Mouse (Mus musculus): ENCODE measurements around the gene Lbx2.

Lbx2 gene

DNA sequence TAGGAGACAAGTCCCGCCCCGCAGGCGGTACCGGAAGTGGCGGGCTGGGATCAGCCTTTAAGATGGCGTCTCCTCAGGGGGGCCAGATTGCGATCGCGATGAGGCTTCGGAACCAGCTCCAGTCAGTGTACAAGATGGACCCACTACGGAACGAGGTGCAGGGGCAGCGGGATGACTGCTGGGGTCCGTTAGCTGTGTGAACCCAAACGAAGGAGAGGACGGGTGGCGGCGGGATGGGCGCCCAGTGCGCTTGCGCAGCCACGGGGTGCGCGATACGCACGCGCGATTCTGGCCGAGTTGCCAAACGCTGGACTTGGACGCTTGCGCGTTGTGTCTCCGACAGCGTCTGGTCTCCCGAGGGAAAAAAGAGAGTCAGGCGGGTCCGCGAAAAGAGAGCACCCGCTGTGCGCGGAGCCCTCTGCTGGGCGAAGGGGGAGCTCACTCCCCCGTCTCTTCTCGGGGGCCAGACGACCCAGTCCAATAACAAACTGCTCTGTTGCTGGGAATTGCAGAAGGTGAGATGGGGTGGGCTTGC is 7.8 kb upstream of the Lbx2 start:
- Histone ChIP-seq H3K4me1 (replicated peaks; ENCODE audit: low read depth, low read length) (peaks cover 21% of the 10 kb centered on the region), H3K4me3 (replicated peaks; ENCODE audit: low read length) (peak overlapping the region; percentile 94), H3K27me3 (ENCODE audit: insufficient read depth, low read length) (peaks cover 39% of the 10 kb centered on the region), H3K36me3 (ENCODE audit: insufficient read depth, low read length) (peaks cover 34% of the 10 kb centered on the region), H3K9me3 (ENCODE audit: low read length) (no peaks in the 10 kb centered on the region)
- TF ChIP-seq CTCF (conservative IDR thresholded peaks at IDR 0.05; ENCODE audit: low read length) (peak; percentile 10; the same call in 1 of the 2 replicates), NANOG (IDR thresholded peaks at IDR 0.05; ENCODE audit: borderline replicate concordance, low read length) (no peak), POU5F1 (IDR thresholded peaks at IDR 0.05; ENCODE audit: borderline replicate concordance, low read length) (no peak)

DNA sequence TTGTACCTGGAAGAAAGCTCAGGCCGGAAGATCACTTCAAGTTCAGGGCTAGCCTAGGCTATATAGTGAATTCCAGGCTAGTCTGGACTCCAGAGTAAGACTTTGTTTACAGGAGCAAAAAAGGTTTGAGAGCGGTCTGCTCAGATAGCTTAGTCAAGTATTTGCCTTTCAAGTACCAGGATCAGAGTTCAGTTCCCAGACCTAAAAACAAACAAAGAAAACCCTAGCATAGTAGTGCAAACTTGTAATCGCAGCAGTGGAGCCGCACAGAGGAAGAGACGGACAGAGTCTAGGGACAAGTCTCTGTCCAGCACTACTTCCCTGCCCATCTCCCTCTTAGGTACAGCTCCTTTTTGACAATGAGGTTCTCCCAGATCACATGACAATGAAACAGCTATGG is 6.0 kb upstream of the Lbx2 start:
- no peak for TF ChIP-seq POU5F1 (IDR thresholded peaks at IDR 0.05; ENCODE audit: borderline replicate concordance, low read length)
- TF ChIP-seq NANOG (IDR thresholded peaks at IDR 0.05; ENCODE audit: borderline replicate concordance, low read length): no peak
- TF ChIP-seq CTCF (conservative IDR thresholded peaks at IDR 0.05; ENCODE audit: low read length): no peak
- Histone ChIP-seq H3K9me3 (ENCODE audit: low read length) (no peaks in the 10 kb centered on the region), H3K4me3 (replicated peaks; ENCODE audit: low read length) (no peak overlapping the region), H3K4me1 (replicated peaks; ENCODE audit: low read depth, low read length) (peaks cover 21% of the 10 kb centered on the region), H3K36me3 (ENCODE audit: insufficient read depth, low read length) (peaks cover 34% of the 10 kb centered on the region), H3K27me3 (ENCODE audit: insufficient read depth, low read length) (peaks cover 43% of the 10 kb centered on the region)

DNA sequence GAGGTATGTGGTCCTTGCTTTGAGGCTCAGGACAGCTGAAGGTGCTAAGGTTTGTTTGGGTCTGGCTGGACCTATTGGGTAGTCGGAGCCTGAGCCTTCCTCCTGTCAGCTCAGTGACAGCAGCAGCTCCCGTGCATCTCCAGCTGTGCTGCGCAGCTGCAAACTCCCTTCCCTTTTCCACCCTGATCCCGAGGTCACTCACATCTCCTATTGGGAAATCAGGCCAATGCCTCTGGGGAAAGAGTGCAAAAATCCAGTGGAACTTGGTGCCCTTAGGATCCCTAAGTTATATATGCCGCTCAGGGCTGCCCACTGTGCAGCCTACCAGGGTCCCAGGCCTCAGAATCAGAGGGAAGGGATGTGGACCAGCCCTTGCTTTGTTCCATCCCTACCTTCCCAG is 2.7 kb upstream of the Lbx2 start:
- peaks cover 34% of the 10 kb centered on the region for H3K36me3 ChIP-seq (ENCODE audit: insufficient read depth, low read length)
- H3K4me3 ChIP-seq (replicated peaks; ENCODE audit: low read length): no peak overlapping the region
- no peak for TF ChIP-seq NANOG (IDR thresholded peaks at IDR 0.05; ENCODE audit: borderline replicate concordance, low read length)
- no peak for TF ChIP-seq CTCF (conservative IDR thresholded peaks at IDR 0.05; ENCODE audit: low read length)
- TF ChIP-seq POU5F1 (IDR thresholded peaks at IDR 0.05; ENCODE audit: borderline replicate concordance, low read length): no peak
- H3K4me1 ChIP-seq (replicated peaks; ENCODE audit: low read depth, low read length): peaks cover 36% of the 10 kb centered on the region
- peaks cover 60% of the 10 kb centered on the region for H3K27me3 ChIP-seq (ENCODE audit: insufficient read depth, low read length)
- no peaks in the 10 kb centered on the region for H3K9me3 ChIP-seq (ENCODE audit: low read length)

DNA sequence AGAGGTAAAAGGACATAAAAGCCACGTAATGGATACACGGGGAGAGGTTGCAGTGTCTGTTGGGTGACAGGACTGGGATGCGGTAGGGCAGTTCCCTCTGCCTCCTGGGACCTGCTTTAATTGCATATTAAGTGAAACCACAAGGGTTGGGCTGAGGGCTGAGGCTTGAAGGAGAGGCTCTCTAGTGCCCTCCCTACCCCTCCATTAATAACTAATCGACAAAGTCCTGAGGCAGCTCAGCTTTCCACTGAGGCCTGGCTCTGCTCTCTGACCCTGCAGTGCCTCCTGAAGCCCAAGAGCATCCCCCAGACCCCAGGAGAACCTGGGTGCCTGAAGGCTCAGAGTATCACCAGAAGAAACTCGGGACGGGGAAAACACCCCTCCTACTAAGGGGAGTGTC is 1.7 kb upstream of the Lbx2 start:
- Histone ChIP-seq H3K36me3 (ENCODE audit: insufficient read depth, low read length) (peaks cover 32% of the 10 kb centered on the region), H3K9me3 (ENCODE audit: low read length) (no peaks in the 10 kb centered on the region), H3K4me1 (replicated peaks; ENCODE audit: low read depth, low read length) (peaks cover 32% of the 10 kb centered on the region), H3K4me3 (replicated peaks; ENCODE audit: low read length) (no peak overlapping the region), H3K27me3 (ENCODE audit: insufficient read depth, low read length) (peaks cover 68% of the 10 kb centered on the region)
- TF ChIP-seq CTCF (conservative IDR thresholded peaks at IDR 0.05; ENCODE audit: low read length): no peak
- TF ChIP-seq POU5F1 (IDR thresholded peaks at IDR 0.05; ENCODE audit: borderline replicate concordance, low read length): no peak
- no peak for TF ChIP-seq NANOG (IDR thresholded peaks at IDR 0.05; ENCODE audit: borderline replicate concordance, low read length)

DNA sequence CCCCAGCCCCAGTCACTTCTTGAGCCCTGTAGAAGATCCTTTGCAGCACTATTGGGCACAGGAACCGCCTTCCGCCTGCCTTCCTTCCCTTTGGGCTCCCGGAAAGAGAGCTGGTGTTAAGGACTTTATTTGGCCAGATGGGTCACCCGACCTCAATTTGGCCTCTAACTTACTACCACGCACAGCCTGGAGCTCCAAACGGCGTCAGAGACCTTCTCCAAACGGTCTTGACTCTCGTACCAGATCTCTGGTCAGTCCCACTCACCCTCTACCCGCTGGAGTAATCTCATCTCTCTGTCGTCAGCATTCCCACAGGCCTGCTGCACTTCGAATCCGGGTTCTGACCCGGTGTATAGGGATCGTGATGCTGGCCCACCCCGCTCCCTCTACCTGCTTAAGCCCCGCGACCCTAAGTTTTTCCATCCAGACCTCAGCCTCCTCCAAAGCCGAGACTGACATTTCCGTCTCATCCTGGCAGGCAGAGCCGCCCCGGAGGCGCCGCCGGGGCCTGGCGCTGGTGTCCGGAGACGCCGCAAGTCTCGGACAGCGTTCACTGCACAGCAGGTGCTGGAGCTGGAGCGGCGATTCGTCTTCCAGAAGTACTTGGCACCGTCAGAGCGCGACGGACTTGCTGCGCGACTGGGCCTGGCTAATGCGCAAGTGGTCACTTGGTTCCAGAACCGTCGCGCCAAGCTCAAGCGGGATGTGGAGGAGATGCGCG is 1.2 kb downstream of the Lbx2 start:
- H3K9me3 ChIP-seq (ENCODE audit: low read length): no peaks in the 10 kb centered on the region
- H3K4me1 ChIP-seq (replicated peaks; ENCODE audit: low read depth, low read length): peaks cover 30% of the 10 kb centered on the region
- H3K36me3 ChIP-seq (ENCODE audit: insufficient read depth, low read length): peaks cover 6% of the 10 kb centered on the region
- peak overlapping the region; percentile 62 for H3K4me3 ChIP-seq (replicated peaks; ENCODE audit: low read length)
- peaks cover 89% of the 10 kb centered on the region for H3K27me3 ChIP-seq (ENCODE audit: insufficient read depth, low read length)
- TF ChIP-seq NANOG (IDR thresholded peaks at IDR 0.05; ENCODE audit: borderline replicate concordance, low read length) (no peak), CTCF (conservative IDR thresholded peaks at IDR 0.05; ENCODE audit: low read length) (no peak), POU5F1 (IDR thresholded peaks at IDR 0.05; ENCODE audit: borderline replicate concordance, low read length) (no peak)

DNA sequence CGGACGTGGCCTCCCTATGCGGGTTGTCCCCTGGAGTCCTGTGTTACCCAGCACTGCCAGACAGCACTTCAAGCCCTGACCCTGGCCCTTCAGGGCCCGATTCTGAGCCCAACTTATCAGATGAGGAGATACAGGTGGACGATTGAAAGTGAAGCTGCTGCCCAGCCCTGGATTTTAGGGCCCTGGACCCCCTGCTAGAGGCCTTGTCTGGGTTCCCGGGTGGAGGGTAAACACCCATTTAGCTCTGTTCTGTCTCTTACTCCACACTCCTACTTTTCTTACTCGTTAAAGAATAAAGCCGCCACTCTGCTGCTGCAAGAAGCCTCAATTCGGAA is 1.7 kb downstream of the Lbx2 start:
- no peak for TF ChIP-seq POU5F1 (IDR thresholded peaks at IDR 0.05; ENCODE audit: borderline replicate concordance, low read length)
- TF ChIP-seq CTCF (conservative IDR thresholded peaks at IDR 0.05; ENCODE audit: low read length): no peak
- TF ChIP-seq NANOG (IDR thresholded peaks at IDR 0.05; ENCODE audit: borderline replicate concordance, low read length): no peak
- Histone ChIP-seq H3K4me3 (replicated peaks; ENCODE audit: low read length) (peak overlapping the region; percentile 62), H3K4me1 (replicated peaks; ENCODE audit: low read depth, low read length) (peaks cover 30% of the 10 kb centered on the region), H3K9me3 (ENCODE audit: low read length) (no peaks in the 10 kb centered on the region), H3K27me3 (ENCODE audit: insufficient read depth, low read length) (peaks cover 90% of the 10 kb centered on the region), H3K36me3 (ENCODE audit: insufficient read depth, low read length) (peaks cover 1% of the 10 kb centered on the region; the same call in 1 of the 2 replicates)

DNA sequence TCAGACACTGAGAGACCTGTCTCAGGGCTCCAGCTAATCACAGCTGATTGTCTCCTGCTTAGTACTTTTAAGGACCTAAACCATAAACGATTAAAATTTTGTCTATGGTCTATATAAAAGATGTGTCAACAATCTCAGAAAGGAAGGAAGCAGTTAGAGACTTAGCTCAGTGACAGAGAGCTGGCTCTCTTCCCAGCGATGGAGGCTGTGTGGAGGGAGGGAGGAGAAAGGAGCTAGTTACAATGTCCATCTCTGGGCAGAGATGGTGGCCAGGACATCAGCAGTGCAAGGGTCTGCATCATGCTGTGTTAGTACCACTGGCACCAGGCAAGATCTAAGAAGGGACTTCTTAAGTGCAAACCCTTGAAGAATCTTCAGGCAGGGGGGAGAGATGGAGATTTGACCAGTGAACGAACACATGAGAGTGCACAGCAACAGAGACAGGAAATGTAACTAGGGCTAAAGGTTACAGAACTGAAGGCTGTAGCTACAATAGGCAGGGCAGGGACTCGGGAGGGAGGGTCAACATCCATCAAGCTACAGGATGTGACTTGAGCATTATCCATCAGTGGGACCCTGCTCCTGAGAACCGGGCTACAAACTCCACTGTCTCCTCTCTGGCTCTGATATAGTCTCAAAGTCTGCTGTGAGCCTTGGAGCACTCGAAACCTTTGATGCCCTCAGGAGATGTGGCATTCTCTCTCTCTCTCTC is 6.4 kb downstream of the Lbx2 start:
- H3K4me1 ChIP-seq (replicated peaks; ENCODE audit: low read depth, low read length): peaks cover 14% of the 10 kb centered on the region

DNA sequence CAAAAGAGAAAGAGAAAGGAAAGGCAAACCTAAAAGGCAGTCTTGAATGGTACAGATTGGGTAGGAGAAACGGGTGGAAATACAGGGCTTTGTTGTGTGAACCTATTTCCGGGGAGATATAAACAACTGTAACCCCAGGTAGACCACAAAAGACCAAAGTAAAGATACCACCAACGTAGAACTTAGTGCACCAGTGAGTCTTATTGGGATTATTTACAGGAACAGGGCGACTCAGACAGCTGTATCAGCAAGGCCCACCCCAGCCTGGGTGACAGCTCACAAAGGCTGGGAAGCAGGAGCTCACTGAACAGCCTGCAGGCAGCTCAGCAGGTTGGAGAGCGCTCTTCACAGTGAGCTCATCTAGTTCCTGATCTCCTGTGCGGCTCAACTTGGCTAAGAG is 9.8 kb downstream of the Lbx2 start:
- Histone ChIP-seq H3K9me3 (ENCODE audit: low read length) (0 out of 2 replicates have a peak, but pooled peaks cover 4% of the 10 kb centered on the region), H3K27me3 (ENCODE audit: insufficient read depth, low read length) (peaks cover 53% of the 10 kb centered on the region), H3K4me1 (replicated peaks; ENCODE audit: low read depth, low read length) (peaks cover 5% of the 10 kb centered on the region; the same call in 1 of the 2 replicates), H3K36me3 (ENCODE audit: insufficient read depth, low read length) (no peaks in the 10 kb centered on the region), H3K4me3 (replicated peaks; ENCODE audit: low read length) (no peak overlapping the region)
- no peak for TF ChIP-seq CTCF (conservative IDR thresholded peaks at IDR 0.05; ENCODE audit: low read length)
- no peak for TF ChIP-seq POU5F1 (IDR thresholded peaks at IDR 0.05; ENCODE audit: borderline replicate concordance, low read length)
- TF ChIP-seq NANOG (IDR thresholded peaks at IDR 0.05; ENCODE audit: borderline replicate concordance, low read length): no peak

More for the DNA sequence above, 6.4 kb downstream of the Lbx2 start:
- H3K9me3 ChIP-seq (ENCODE audit: low read length): 0 out of 2 replicates have a peak, but pooled peaks cover 4% of the 10 kb centered on the region
- no peaks in the 10 kb centered on the region for H3K36me3 ChIP-seq (ENCODE audit: insufficient read depth, low read length)
- TF ChIP-seq CTCF (conservative IDR thresholded peaks at IDR 0.05; ENCODE audit: low read length) (no peak), POU5F1 (IDR thresholded peaks at IDR 0.05; ENCODE audit: borderline replicate concordance, low read length) (no peak), NANOG (IDR thresholded peaks at IDR 0.05; ENCODE audit: borderline replicate concordance, low read length) (no peak)
- H3K27me3 ChIP-seq (ENCODE audit: insufficient read depth, low read length): peaks cover 64% of the 10 kb centered on the region
- H3K4me3 ChIP-seq (replicated peaks; ENCODE audit: low read length): no peak overlapping the region
